Mouse (Mus musculus) ES-E14 (cell line): ENCODE measurements around the gene Npas2.

Source experiments
- CHD2 ChIP-seq: IDR thresholded peaks from 2 replicates; pipeline ENCODE4 v1.6.1; 2014; ENCODE audit warnings: mild to moderate bottlenecking, low read depth, low read length, inconsistent platforms
- ZNF384 ChIP-seq: IDR thresholded peaks from 2 replicates; pipeline ENCODE4 v1.6.1; 2012; ENCODE audit warnings: low read depth, low read length, inconsistent platforms

DNA sequence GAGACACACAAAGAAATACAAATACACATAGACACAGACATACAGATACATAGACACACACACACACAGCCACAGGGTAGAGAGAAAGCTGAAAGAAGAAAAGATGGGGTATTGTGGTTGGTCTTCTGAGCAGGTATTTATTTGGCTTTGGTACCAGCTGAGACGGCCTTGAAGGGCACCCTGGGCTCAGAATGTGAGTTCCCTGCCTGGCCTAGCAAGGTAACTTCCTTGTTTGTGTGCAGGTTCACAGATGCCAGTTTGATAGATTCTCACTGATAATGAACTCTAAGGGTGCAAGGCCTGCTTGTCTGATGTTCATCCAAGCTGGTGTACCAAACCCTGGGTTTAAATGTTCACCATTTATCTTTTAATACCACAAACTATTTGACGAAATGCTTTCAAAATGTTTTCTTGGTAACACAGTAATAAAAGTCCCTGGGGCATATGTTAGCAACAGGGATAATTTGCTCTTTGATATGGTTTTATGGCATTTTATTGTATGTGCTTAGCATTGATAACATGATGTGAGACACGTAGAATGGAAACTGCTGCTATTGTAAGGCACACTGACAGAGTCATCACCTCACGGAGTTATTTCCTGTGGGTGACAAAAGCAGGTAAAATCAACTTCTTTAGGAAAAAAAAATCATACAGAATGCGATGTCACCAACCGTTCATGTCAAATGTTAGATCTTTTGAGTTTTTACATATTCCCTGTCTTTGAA is 47.5 kb downstream of the Npas2 start:
- TF ChIP-seq CHD2: no peak
- no peak for TF ChIP-seq ZNF384
